In genomic region chr3:55330496-55330895, GRCm38 (mm10) we compare ENCODE assay signal across 29 mouse cellular contexts.
"Had no signal": no experiment of that assay in that cellular context is flagged by ENCODE, and none has a peak within 500 bp of the region (broad histone marks: within the 10 kb centered on the region; RNA-seq: fewer than 3 reads in every experiment).

No protein-coding gene starts in this region.

- H3K4me3 ChIP-seq: embryonic facial prominence, embryonic 10.5 days; embryonic facial prominence, embryonic 12.5 days; embryonic facial prominence, embryonic 13.5 days; embryonic facial prominence, embryonic 15.5 days; erythroblast, embryonic 14.5 days; forebrain, embryonic 10.5 days; forebrain, embryonic 12.5 days; forebrain, embryonic 13.5 days; forebrain, embryonic 15.5 days; gastrocnemius, adult 2 months; heart, adult 2 months had no signal

- DNase-seq: cerebellum, adult 2 months; cerebellum, adult 8-10 months; cerebellum, adult 9-10 months; cerebellum, adult 9-11 months; cerebellum, postnatal 10 days; cerebellum, postnatal 14 days; cerebellum, postnatal 25 days; cerebellum, postnatal 36 days; embryo, embryonic 11 days; forebrain, postnatal 0 days; gastrocnemius, adult 2 months; gastrocnemius, postnatal 10 days; gastrocnemius, postnatal 14 days; gastrocnemius, postnatal 25 days; gastrocnemius, postnatal 36 days; heart, adult 11 months; heart, adult 18-20 months; heart, adult 2 months had no signal

- H3K27me3 ChIP-seq: embryonic facial prominence, embryonic 12.5 days; embryonic facial prominence, embryonic 13.5 days; embryonic facial prominence, embryonic 15.5 days; forebrain, embryonic 12.5 days; forebrain, embryonic 13.5 days; forebrain, embryonic 15.5 days had no signal

- ATAC-seq: forebrain, embryonic 13.5 days; forebrain, embryonic 14.5 days; forebrain, embryonic 15.5 days; forebrain, embryonic 16.5 days; forebrain, postnatal 0 days had no signal

- H3K4me1 ChIP-seq: embryonic facial prominence, embryonic 10.5 days; embryonic facial prominence, embryonic 12.5 days; embryonic facial prominence, embryonic 13.5 days; embryonic facial prominence, embryonic 15.5 days; forebrain, embryonic 10.5 days; forebrain, embryonic 12.5 days; forebrain, embryonic 13.5 days; forebrain, embryonic 15.5 days had no signal

- H3K4me2 ChIP-seq: embryonic facial prominence, embryonic 12.5 days; embryonic facial prominence, embryonic 13.5 days; embryonic facial prominence, embryonic 15.5 days; forebrain, embryonic 12.5 days; forebrain, embryonic 13.5 days; forebrain, embryonic 15.5 days had no signal

- H3K36me3 ChIP-seq: embryonic facial prominence, embryonic 10.5 days; embryonic facial prominence, embryonic 12.5 days; embryonic facial prominence, embryonic 15.5 days; forebrain, embryonic 10.5 days; forebrain, embryonic 15.5 days had no signal

- H3K9ac ChIP-seq: embryonic facial prominence, embryonic 12.5 days; embryonic facial prominence, embryonic 13.5 days; embryonic facial prominence, embryonic 15.5 days; forebrain, embryonic 12.5 days; forebrain, embryonic 13.5 days; forebrain, embryonic 15.5 days; forebrain, postnatal 0 days had no signal

- H3K9me3 ChIP-seq: embryonic facial prominence, embryonic 12.5 days; embryonic facial prominence, embryonic 13.5 days; embryonic facial prominence, embryonic 15.5 days; forebrain, embryonic 13.5 days; forebrain, embryonic 15.5 days had no signal

- H3K27ac ChIP-seq: embryonic facial prominence, embryonic 10.5 days; embryonic facial prominence, embryonic 12.5 days; embryonic facial prominence, embryonic 13.5 days; embryonic facial prominence, embryonic 15.5 days; forebrain, embryonic 10.5 days; forebrain, embryonic 12.5 days; forebrain, embryonic 13.5 days; forebrain, embryonic 15.5 days; gastrocnemius, adult 2 months; heart, adult 2 months had no signal
